Mouse (Mus musculus) layer of hippocampus, adult 8-10 months (tissue): ENCODE measurements at regions not wholly inside any gene's neighbourhood (a gene's known extent, or its start where the extent isn't known, plus 50 kb on each side); places are given as distances from the start of the nearest gene placed in this dataset.

Experiments
- DNase-seq, 2 experiments: peaks; one replicate each; pipeline ENCODE4 v3.0.0; 2022; ENCODE audit warnings: low spot score in 2 of 2

DNA sequence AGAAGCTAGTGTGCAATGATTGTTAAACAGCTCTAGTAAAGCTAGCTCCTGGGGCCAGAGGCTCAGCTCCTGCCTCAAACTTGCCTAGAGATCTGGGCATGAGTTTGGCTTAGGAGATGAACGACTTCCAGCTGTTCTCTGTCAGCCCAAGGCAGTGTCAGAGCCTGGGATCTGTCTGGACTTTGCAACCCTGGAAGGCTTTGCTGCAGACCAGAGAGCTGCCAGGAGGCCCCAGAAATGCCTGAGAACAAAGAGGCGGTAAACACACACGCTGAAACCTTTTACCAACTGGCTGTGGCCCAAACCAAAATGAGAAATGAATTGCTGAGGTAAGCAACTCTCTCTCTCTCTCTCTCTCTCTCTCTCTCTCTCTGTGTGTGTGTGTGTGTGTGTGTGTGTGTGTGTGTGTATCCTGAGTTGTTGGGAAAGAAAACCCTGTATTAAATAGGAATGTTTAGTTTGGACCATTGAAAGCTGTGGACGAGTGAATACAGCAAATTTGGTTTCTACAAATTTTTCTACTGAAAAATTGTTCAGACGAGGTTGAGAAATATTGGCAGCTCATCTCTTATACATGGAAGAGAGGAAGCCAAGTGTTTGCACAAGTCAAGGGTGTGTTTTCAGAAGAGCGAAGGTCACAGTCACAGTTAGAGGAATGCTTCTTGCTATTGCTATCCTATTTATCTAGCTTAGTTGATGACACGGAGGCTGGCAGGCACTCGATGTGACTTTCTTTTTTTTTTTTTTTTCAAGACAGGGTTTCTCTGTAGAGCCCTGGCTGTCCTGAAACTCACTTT is 125.1 kb upstream of the Serp2 start:
- no peak for DNase-seq

DNA sequence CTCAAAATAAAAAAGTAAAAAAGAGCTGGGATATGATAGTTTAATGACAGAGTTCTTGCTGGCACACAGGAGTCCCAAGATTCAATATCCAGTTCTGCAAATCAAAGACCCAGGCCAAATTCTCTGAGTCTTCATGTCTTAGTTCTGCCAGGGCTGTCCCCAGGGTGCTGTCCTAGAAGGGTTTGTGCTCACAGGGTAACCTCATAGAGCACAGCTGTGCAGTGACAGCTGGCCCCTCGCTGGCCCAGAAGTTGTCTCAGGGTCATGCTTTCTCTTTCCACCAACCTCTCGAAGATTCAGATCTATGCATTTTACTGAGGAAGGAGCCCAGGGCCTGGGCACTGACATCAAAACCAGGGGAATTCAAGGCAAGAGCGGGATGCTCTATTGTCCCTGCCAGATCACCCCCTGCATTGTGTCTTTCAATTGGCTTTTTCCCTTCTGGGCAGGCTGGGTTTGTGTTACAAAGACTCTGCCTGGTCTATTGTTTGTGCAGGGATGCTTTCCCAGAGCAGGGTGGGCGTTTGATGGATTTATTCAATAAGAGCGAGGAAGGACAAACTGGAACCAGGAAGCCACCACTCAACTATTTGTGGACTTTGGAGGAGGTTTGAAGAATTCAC is 121.9 kb upstream of the Serp2 start:
- DNase-seq, result no peak

- no peak for DNase-seq
These were observed 118.3 kb upstream of the Serp2 start for GRCm38 (mm10) chr14:76674949-76675348.

DNA sequence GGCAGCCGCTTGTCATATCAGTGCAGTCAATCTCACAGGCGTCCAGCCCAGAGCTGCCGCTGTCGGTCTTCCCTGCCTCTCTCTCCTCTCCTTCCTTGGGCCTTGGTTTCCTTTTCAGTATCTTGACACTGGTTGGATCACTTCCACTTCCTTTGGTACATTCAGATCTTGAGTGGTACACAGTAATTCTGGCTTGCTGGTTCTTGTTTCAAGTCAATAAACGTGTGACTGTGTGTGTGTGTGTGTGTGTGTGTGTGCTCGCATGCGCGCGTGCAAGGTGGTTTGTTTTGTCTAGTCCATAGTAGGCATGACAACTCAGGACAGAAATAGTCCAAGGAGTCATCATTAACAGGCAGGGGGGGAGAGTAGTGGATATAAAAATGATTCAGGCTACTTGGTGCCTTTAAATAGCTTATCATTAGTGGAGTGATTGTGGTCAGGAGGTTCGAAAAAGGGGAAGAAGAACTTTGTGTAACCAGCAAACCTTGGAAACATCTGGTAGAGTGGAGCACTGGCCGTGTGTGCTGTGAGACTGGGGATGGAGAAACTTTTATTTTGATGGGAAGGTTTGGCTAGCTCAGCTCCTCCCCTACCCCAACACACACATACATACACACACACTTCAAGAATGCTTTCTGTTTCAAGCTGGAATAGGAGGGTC is 117.1 kb upstream of the Serp2 start:
- no peak for DNase-seq

DNA sequence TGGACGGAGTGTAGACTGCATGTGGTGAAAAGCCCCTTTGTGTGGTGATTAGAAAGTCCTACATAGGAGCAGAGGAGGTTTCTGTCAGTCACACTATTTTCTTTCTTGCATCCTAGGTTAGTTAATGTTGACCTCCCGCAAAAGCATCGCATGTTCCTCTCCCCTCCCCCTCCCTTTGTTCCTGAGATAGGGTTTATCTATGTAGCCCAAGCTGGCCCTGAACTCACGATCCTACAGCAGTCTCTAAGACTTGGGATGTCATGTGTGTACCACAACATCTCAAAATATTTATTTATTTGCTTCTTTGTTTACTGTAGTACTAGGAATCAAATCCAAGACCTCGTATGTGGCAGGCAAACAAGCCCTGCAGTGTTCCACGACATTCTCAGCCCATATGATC is 116.2 kb upstream of the Serp2 start:
- DNase-seq, result no peak

DNA sequence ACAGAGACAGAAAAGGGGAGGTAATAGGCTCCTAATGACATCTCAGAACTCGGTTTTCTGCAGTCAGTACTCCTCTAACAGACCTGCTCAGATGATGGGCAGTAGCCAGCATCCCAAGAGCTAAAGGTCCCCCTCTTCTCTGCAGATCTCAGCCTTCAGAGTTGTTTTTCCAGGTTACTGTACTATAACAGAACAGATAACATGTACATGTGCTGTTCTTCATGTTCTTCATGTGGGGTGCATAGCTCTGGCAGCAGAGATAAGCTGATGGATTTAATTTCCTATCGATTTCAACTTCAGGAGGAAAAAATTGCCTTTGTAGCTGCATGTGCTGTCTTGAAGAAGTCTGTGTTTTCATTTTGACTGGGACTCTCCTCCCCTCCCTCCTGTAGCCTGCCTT is 115.8 kb upstream of the Serp2 start:
- DNase-seq, result no peak

- no peak for DNase-seq
These were observed 114.3 kb upstream of the Serp2 start for GRCm38 (mm10) chr14:76671023-76671422.

DNA sequence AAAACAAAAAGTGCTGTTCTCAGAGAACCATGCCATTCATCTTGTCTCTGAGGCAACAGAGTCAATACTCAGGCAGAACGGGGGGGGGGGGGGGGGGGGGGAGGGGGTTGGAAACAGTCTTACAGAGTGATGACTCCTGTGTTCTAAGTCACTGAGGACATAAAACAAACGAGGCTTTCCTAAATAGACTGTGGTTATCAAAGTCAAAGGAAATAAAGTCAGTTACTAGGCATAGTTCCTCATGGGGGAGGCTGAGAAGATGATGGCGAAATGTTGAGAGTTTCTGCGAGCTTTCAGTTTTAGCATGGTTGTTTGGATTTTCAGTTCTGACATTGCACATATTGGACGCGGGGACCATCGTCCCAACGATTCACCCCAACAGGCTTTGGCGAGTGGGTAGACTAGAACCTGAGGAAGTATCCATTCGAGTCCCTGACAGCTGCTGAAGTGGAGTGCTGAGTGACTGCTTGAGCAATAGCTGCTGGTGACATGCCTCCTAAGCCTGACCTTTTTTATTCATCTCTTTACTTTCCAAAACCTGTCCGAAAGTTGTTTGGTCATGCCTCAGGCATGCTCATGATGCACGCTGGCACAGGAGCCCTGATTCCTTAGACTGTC is 109.2 kb upstream of the Serp2 start:
- no peak for DNase-seq

- no peak for DNase-seq
These were observed 108.2 kb upstream of the Serp2 start for GRCm38 (mm10) chr14:76664586-76665508.

DNA sequence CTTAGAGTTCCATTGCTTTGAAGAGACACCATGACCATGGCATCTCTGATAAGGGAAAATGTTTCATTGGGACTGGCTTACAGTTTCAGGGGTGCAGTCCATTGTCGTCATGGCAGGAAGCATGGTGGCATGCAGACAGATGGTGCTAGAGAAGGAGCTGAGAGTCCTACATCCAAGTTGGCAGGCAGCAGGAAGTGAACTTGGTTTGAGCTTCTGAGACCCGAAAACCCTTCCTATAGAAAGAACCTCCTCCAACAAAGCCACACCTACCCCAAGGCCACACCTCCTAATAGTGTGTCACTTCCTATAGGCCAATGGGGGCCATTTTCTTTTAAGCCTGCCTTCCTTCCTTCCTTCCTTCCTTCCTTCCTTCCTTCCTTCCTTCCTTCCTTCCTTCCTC is 107.1 kb upstream of the Serp2 start:
- DNase-seq, result no peak

DNA sequence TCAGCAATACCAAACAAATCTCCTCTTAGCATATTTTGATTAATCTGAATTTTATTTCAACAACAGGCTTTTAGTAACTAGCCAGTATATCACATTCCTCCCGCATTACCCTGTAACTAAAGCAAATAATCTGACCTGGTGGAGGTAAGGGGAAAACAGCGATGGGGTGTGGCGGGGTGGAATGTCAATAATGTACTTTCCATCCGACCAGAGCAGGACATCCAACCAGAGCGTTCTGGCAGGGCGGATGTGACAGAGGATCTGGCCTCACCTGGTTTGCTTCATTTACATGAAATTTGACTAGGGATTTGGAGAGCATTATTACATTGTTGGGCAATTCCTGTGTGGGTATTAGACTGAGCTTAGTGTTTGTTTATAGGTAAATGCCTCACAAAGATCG is 106.2 kb upstream of the Serp2 start:
- no peak for DNase-seq

GRCm38 (mm10) chr14:76660906-76661305 is 104.2 kb upstream of the Serp2 start:
- DNase-seq, result no peak

- DNase-seq, result no peak
These were observed 102.3 kb upstream of the Serp2 start for GRCm38 (mm10) chr14:76658952-76659502.

DNA sequence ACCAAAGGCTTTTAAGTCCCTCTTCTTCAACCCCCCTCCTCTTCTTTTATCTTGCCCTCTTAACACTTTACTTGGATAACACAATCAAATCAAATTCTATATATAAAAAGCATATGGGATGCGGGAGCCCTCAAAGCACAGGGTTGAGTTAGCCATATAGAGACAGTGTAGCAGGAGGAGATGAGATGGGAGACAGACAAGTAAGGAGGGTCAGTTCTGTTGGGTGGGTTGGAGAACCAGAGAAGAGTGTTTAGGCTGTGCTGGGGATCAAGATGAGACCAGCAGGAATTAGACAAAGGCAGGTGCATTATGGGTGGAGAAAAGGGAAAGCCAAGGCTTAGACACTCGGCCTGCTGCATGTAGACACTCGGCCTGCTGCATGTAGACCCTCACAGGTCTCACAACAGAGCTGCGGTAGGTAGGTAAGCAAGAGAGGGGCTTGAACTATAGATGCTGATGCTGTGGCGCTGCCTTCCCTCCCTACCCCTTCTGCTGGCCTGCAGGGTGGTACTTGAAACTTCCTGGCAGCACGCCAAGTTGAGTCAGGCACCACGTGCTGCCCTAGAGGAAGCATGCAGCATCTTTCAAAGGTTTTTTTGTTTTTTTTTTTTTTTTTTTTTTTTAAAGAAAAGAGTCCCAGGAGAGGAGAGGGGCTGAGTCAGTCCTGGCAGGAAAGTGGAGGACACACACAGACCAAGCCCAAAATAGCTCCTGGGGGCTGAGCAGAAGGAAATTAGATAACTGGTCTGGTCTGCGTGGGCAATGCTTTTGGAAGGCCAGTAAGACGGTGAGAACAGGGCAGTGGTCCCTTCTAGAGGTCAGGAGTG is 101.3 kb upstream of the Serp2 start:
- no peak for DNase-seq

- no peak for DNase-seq
These were observed 100.7 kb upstream of the Serp2 start for GRCm38 (mm10) chr14:76657375-76657774.

DNA sequence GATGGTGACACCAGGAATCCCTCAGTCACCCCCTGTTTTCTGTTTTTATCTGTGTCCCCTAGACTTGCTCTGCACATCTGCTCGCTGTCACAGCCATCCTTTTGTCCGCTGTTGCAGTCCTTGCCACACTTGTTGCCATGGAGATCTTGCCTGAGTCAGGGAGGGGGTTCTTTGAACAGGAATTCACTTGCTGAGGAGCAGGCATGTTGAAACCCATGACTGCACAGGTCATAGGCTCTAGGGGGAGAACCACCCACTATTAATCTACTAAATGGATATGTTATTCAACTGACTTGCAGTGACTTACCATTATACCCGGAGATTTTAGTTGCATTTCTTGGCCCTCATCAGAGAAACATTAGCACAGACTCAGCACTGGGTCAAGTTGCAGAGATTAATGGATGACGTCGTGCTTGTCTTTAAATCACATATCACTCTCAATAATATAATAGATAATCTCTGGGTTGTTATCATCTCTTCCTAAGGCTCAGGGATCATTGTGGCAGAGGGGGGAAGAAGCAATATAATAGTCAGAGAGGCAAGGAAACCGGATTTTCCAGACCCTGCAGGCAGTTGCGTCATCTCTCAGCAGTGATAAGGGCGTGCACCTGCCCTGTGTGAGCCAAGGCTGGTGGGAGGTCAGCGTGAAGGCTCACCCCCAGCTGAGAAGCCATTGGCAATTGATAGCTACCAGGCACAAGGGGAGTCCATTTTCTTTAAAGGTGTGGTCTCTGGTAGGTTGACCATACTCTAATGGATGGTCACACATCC is 95.9 kb upstream of the Serp2 start:
- DNase-seq, result no peak

DNA sequence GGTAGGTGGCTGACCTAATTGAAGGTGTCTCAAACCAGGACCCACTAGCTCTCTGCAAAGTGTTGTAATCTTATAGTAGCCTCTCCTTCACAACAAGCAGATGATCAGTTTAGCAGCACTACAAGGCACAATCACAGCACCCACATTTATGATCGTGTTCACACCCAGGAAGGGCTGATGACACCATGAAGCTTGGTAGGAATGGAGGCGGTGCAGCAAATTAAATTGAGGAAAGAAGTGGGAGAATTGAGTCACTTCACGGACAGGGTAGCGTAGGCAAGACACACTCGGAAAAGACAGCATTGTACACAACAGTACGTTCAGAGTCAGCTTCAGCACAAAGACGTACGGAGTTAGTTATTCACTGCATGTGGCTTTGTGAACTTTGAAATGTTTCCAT is 94.4 kb upstream of the Serp2 start:
- no peak for DNase-seq

- no peak for DNase-seq
These were observed 93.2 kb upstream of the Serp2 start for GRCm38 (mm10) chr14:76649927-76650326.

- no peak for DNase-seq
These were observed 88.0 kb upstream of the Serp2 start for GRCm38 (mm10) chr14:76644716-76645115.
